Mouse (Mus musculus) heart, postnatal 0 days (tissue): Measurements from ENCODE around the gene Tgfb2. TPM values are rescaled to one million over a fixed set of nuclear protein-coding genes. Genes with fewer than 3 reads are reported as not detected.

Experiments used
- ATAC-seq: fragments of 200-750 bp; cut with Nextera tagmentation; 2 replicates; pipeline ENCODE4 v1.8.0; 2017; ENCODE audit warnings: low read depth, moderate number of reproducible peaks, moderate library complexity; ENCODE audit not compliant: insufficient read depth
- DNase-seq: peaks from one replicate; pipeline ENCODE4 v3.0.0-alpha.2; 2016; ENCODE audit warnings: low spot score
- H3K27ac ChIP-seq: fragments of 300-500 bp; sonication (generic); 2 replicates; pipeline ENCODE4 v1.5.1; 2014; ENCODE audit warnings: low read depth, mild to moderate bottlenecking
- H3K27me3 ChIP-seq: fragments of 300-500 bp; sonication (generic); 2 replicates; pipeline ENCODE4 v1.6.1; 2014; ENCODE audit warnings: low read length, mixed read lengths; ENCODE audit not compliant: control insufficient read depth, insufficient read depth
- H3K36me3 ChIP-seq: fragments of 300-500 bp; sonication (generic); replicated peaks from 2 replicates; pipeline ENCODE4 v1.6.1; 2014; ENCODE audit warnings: low read length, mixed read lengths; ENCODE audit not compliant: control insufficient read depth, insufficient read depth
- H3K4me1 ChIP-seq: fragments of 300-500 bp; sonication (generic); 2 replicates; pipeline ENCODE4 v1.6.1; 2014; ENCODE audit warnings: antibody characterized with exemption; ENCODE audit not compliant: control insufficient read depth, insufficient read depth
- H3K4me2 ChIP-seq: fragments of 300-500 bp; sonication (generic); 2 replicates; pipeline ENCODE4 v1.6.1; 2014; ENCODE audit warnings: low read depth, mild to moderate bottlenecking, low read length, moderate library complexity
- H3K4me3 ChIP-seq: fragments of 300-500 bp; sonication (generic); 2 replicates; pipeline ENCODE4 v1.5.1; 2014; ENCODE audit warnings: low read depth, low read length
- H3K9ac ChIP-seq: fragments of 300-500 bp; sonication (generic); replicated peaks from 2 replicates; pipeline ENCODE4 v1.6.1; 2014; ENCODE audit warnings: low read depth, low read length, mixed read lengths
- H3K9me3 ChIP-seq: fragments of 300-500 bp; sonication (generic); replicated peaks from 2 replicates; pipeline ENCODE4 v1.6.1; 2016; ENCODE audit warnings: low read length; ENCODE audit not compliant: control insufficient read depth
- CTCF ChIP-seq: IDR thresholded peaks from 2 replicates; pipeline ENCODE4 v1.5.1; 2016; ENCODE audit warnings: antibody characterized with exemption, control low read depth, low read depth
- EP300 ChIP-seq: IDR thresholded peaks from 2 replicates; pipeline ENCODE4 v1.6.1; 2016; ENCODE audit warnings: antibody characterized with exemption, low read depth
- WGBS: fragments of 180-500 bp; shearing (Covaris S2); extraction: QIAGEN DNeasy Blood & Tissue Kit; methylation state at CpG from one replicate; pipeline ENCODE4 v1.1.7; 2014; 5-methylcytosine and 5-hydroxymethylcytosine counted together
- polyA plus RNA-seq: library from polyadenylated mRNA; unstranded; fragments of >200 nt; fragmentation: Nextera tagmentation; extraction: Ambion mirVana; gene quantifications from 2 replicates; pipeline ENCODE4 v1.2.1, GENCODE M21; 2015
- total RNA-seq: library from RNA; depleted of rRNA; stranded (reverse); fragments of >200 nt; gene quantifications from 2 replicates; pipeline ENCODE4 v1.2.3, GENCODE M21; 2014; ENCODE audit warnings: low replicate concordance

Gene Tgfb2
- total and polyA plus RNA-seq, 2 experiments from 2014 or later, result 17.7 to 19.9 TPM

DNA sequence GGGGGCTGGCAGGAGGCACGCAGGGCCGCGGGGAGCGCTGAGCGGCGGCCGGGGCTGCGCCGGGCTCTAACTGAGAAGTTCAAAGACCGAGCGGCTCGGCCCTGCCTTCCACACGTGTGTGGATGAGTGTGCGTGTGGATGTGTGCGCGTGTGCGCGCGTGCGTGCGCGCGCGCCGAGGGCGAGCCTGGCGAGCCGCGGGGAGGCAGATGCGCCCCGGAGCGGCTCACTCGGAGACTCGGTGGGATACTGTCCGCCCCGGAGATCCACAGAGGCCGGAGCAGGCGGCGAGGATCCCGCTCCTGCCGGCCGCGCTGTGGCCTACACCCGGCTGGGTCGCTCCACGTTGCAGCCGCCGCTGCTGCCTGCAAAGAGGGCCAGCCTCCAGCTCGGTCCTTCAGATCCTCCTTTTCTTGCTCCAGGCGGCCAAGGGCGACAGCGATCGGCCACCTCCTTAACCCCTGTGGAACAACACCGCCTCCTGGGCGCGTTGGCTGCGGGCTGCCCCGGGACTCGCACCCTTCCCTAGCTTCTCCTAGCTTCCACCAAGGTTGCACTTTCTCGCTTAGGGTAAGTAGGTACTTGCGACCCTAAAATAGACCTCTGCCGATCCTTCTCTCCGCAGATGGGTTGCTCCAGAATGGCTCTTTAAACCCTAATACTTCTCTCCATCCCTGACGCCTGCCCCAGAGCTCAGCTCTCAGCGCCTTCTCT is 430 bp downstream of the Tgfb2 start:
- peak; percentile 33 for TF ChIP-seq CTCF
- no peak for TF ChIP-seq EP300
- no peaks in the 10 kb centered on the region for H3K9me3 ChIP-seq
- under 1% methylated on average over 54 of the region's 65 CpGs for WGBS
- H3K36me3 ChIP-seq, result no peaks in the 10 kb centered on the region
- H3K27ac ChIP-seq, result peak overlapping the region; percentile 79
- peak; percentile 66 for DNase-seq
- ATAC-seq, result peak; percentile 68
- peak overlapping the region; percentile 89 for H3K4me3 ChIP-seq
- H3K9ac ChIP-seq, result peak overlapping the region; percentile 81
- peak overlapping the region; percentile 86 for H3K4me2 ChIP-seq
- H3K4me1 ChIP-seq, result peaks cover 4% of the 10 kb centered on the region
- no peaks in the 10 kb centered on the region for H3K27me3 ChIP-seq

GRCm38 (mm10) chr1:186703980-186704701 is 1.6 kb downstream of the Tgfb2 start:
- peak overlapping the region; percentile 78 for H3K27ac ChIP-seq
- no peaks in the 10 kb centered on the region for H3K36me3 ChIP-seq
- no peaks in the 10 kb centered on the region for H3K9me3 ChIP-seq
- ATAC-seq (no peak), DNase-seq (peak; percentile 25)
- H3K27me3 ChIP-seq, result no peaks in the 10 kb centered on the region
- peaks cover 4% of the 10 kb centered on the region for H3K4me1 ChIP-seq
- H3K4me3 ChIP-seq, result peak overlapping the region; percentile 89
- TF ChIP-seq CTCF, result no peak
- no peak for TF ChIP-seq EP300
- peak overlapping the region; percentile 86 for H3K4me2 ChIP-seq
- peak overlapping the region; percentile 81 for H3K9ac ChIP-seq
- 0% methylated on average over 36 of the region's 36 CpGs for WGBS

- Histone ChIP-seq H3K27me3 (no peaks in the 10 kb centered on the region), H3K9ac (peak overlapping the region; percentile 81), H3K4me2 (peak overlapping the region; percentile 86), H3K27ac (peak overlapping the region; percentile 78), H3K4me1 (peaks cover 4% of the 10 kb centered on the region), H3K9me3 (no peaks in the 10 kb centered on the region), H3K36me3 (no peaks in the 10 kb centered on the region), H3K4me3 (peak overlapping the region; percentile 89)
- 2% methylated on average over 15 of the region's 15 CpGs for WGBS
- DNase-seq, result peak; percentile 40
- no peak for ATAC-seq
- TF ChIP-seq EP300, result no peak
- TF ChIP-seq CTCF, result no peak
Observed at GRCm38 (mm10) chr1:186703256-186703979, 2.4 kb downstream of the Tgfb2 start.

DNA sequence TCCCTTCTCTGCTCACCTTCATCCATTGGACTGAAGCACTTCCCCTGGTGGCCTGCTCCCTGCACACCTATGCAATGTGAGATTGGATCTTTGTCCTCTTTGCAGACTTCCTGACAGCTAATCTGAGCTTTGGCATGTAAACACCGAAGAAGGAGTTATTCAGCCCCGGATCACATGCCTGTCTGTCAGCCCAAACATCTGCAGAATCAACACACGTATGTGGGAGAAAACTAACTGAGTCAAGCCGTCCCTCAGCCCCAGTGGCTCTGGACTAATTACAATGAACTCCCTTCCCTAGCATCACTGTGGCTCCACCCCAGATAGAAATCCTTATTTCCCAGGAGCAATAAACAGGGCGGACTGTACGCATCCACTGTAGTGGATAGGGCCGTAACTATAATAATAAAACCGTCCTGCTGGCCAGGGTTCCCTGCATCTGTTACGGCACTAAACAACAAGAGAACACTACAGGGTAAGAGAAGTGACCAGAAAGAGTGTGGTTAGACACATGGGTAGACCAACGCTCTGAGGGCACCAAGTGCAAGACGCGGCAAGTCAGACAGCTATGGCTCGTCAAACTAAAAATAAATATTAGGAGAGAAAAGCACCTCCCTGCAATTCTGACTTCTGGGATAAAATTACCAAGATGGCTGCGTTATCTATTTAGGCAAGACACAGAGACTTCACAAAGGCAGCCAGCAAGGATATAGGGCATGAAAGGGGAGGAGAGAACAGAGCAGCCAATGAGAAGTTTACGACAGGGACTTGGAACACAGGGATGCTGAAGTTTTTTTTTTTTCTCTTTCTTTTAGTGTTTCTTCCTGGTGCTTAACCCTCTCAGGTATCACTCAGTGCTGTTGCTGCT is 3.2 kb downstream of the Tgfb2 start:
- peak overlapping the region; percentile 89 for H3K4me3 ChIP-seq
- 7% methylated on average over 15 of the region's 15 CpGs for WGBS
- H3K9ac ChIP-seq, result peak overlapping the region; percentile 38; the same call in 1 of the 2 replicates
- H3K9me3 ChIP-seq, result no peaks in the 10 kb centered on the region
- DNase-seq (peak; percentile 42), ATAC-seq (peak; percentile 43; the same call in 1 of the 2 replicates)
- H3K27ac ChIP-seq, result peak overlapping the region; percentile 78
- H3K27me3 ChIP-seq, result no peaks in the 10 kb centered on the region
- peaks cover 4% of the 10 kb centered on the region for H3K4me1 ChIP-seq
- peak overlapping the region; percentile 86 for H3K4me2 ChIP-seq
- H3K36me3 ChIP-seq, result no peaks in the 10 kb centered on the region
- TF ChIP-seq EP300 (no peak), CTCF (no peak)
